Mouse (Mus musculus) MEL (cell line): ENCODE data around the gene Aldh9a1. TPM values are rescaled to one million over a fixed set of nuclear protein-coding genes. Genes with fewer than 3 reads are reported as not detected.
A peak's percentile ranks its signal among the peaks of the same experiment; 100 is the strongest.

Experiments
- DNase-seq: peaks from one replicate; pipeline ENCODE4 v3.0.0; 2011; ENCODE audit warnings: low read depth, low spot score
- H3K27ac ChIP-seq: 2 replicates; pipeline ENCODE4 v1.5.1; 2012; ENCODE audit warnings: low read depth, mild to moderate bottlenecking, control low read depth, low read length, moderate library complexity; ENCODE audit not compliant: control insufficient read depth
- H3K27me3 ChIP-seq, 2 experiments: fragments of 150-350 bp in 1 of 2; sonication (generic) in 1 of 2; 2 replicates each; pipeline ENCODE4 v1.6.1; 2012; ENCODE audit warnings: low read length in 2 of 2, mild to moderate bottlenecking in 2 of 2, improper control_type of control experiment in 1 of 2, moderate library complexity in 1 of 2; ENCODE audit not compliant: insufficient read depth in 2 of 2, control insufficient read depth in 1 of 2
- H3K36me3 ChIP-seq, 2 experiments: 2 replicates each; pipeline ENCODE4 v1.6.1; 2012 to 2014; ENCODE audit warnings: low read length in 2 of 2, improper control_type of control experiment in 1 of 2, inconsistent platforms in 1 of 2, mild to moderate bottlenecking in 1 of 2; ENCODE audit not compliant: insufficient read depth in 2 of 2, control insufficient read depth in 1 of 2
- H3K4me1 ChIP-seq, 2 experiments: fragments of 150-350 bp in 1 of 2; sonication (generic) in 1 of 2; 2 replicates each; pipeline ENCODE4 v1.6.1; 2012; ENCODE audit warnings: low read length in 2 of 2, improper control_type of control experiment in 1 of 2, mild to moderate bottlenecking in 1 of 2; ENCODE audit not compliant: insufficient read depth in 2 of 2, control insufficient read depth in 1 of 2
- H3K4me3 ChIP-seq, 2 experiments: fragments of 150-350 bp in 1 of 2; sonication (generic) in 1 of 2; 2 replicates each; pipeline ENCODE4 v1.5.1; 2012; ENCODE audit warnings: low read depth in 2 of 2, low read length in 2 of 2, mild to moderate bottlenecking in 2 of 2, moderate library complexity in 2 of 2, control low read depth in 1 of 2, improper control_type of control experiment in 1 of 2; ENCODE audit not compliant: control insufficient read depth in 1 of 2, insufficient read depth in 1 of 2
- H3K79me2 ChIP-seq: 2 replicates; pipeline ENCODE4 v1.6.1; 2012; ENCODE audit warnings: mild to moderate bottlenecking, low read length, moderate library complexity; ENCODE audit not compliant: control insufficient read depth, poor library complexity, insufficient read depth
- H3K9ac ChIP-seq: 2 replicates; pipeline ENCODE4 v1.6.1; 2012; ENCODE audit warnings: low read depth, mild to moderate bottlenecking, control low read depth, low read length, moderate library complexity; ENCODE audit not compliant: control insufficient read depth, poor library complexity, severe bottlenecking
- H3K9me3 ChIP-seq: fragments of 150-350 bp; sonication (generic); replicated peaks from 2 replicates; pipeline ENCODE4 v1.6.1; 2012; ENCODE audit warnings: mild to moderate bottlenecking, low read length, improper control_type of control experiment, moderate library complexity; ENCODE audit not compliant: insufficient read depth
- CHD1 ChIP-seq: IDR thresholded peaks from 2 replicates; pipeline ENCODE4 v1.6.1; 2012; ENCODE audit warnings: low read depth, mild to moderate bottlenecking, inconsistent platforms, low read length, improper control_type of control experiment
- CHD2 ChIP-seq: IDR thresholded peaks from 2 replicates; pipeline ENCODE4 v1.6.1; 2011; ENCODE audit warnings: low read length, improper control_type of control experiment
- EP300 ChIP-seq, 2 experiments: IDR thresholded peaks; 2 replicates each; pipeline ENCODE4 v1.6.1; 2011; ENCODE audit warnings: improper control_type of control experiment in 2 of 2, low read length in 2 of 2, low read depth in 1 of 2, mild to moderate bottlenecking in 1 of 2
- HCFC1 ChIP-seq: IDR thresholded peaks from 2 replicates; pipeline ENCODE4 v1.6.1; 2012; ENCODE audit warnings: low read depth, mild to moderate bottlenecking, inconsistent platforms, low read length, improper control_type of control experiment, moderate library complexity
- KAT2A ChIP-seq: conservative IDR thresholded peaks from 2 replicates; pipeline ENCODE4 v1.6.1; 2012; ENCODE audit warnings: low read depth, low read length, improper control_type of control experiment, inconsistent platforms
- MAFK ChIP-seq: IDR thresholded peaks from 2 replicates; pipeline ENCODE4 v1.6.1; 2011; ENCODE audit warnings: low read depth, mild to moderate bottlenecking, low read length, improper control_type of control experiment, borderline replicate concordance
- MAX ChIP-seq: IDR thresholded peaks from 2 replicates; pipeline ENCODE4 v1.6.1; 2011; ENCODE audit warnings: low read length, improper control_type of control experiment
- MAZ ChIP-seq: IDR thresholded peaks from 2 replicates; pipeline ENCODE4 v1.6.1; 2012; ENCODE audit warnings: low read depth, mild to moderate bottlenecking, inconsistent platforms, low read length, improper control_type of control experiment
- MEF2A ChIP-seq: IDR thresholded peaks from 2 replicates; pipeline ENCODE4 v1.6.1; 2014; ENCODE audit warnings: low read depth, mild to moderate bottlenecking, inconsistent platforms, low read length, improper control_type of control experiment; ENCODE audit not compliant: poor library complexity, insufficient replicate concordance, severe bottlenecking; ENCODE audit errors: extremely low read depth
- NELFE ChIP-seq: IDR thresholded peaks from 2 replicates; pipeline ENCODE4 v1.6.1; 2011; ENCODE audit warnings: low read depth, low read length, improper control_type of control experiment
- POLR2AphosphoS2 ChIP-seq: IDR thresholded peaks from 2 replicates; pipeline ENCODE4 v1.6.1; 2011; ENCODE audit warnings: low read length, improper control_type of control experiment
- SIN3A ChIP-seq: IDR thresholded peaks from 2 replicates; pipeline ENCODE4 v1.6.1; 2012; ENCODE audit warnings: low read length, improper control_type of control experiment, inconsistent platforms
- TAL1 ChIP-seq: IDR thresholded peaks from 2 replicates; pipeline ENCODE4 v1.6.1; 2012; ENCODE audit warnings: mild to moderate bottlenecking, inconsistent platforms, low read length, moderate library complexity, mixed read lengths
- TBP ChIP-seq: IDR thresholded peaks from 2 replicates; pipeline ENCODE4 v1.8.0; 2011; ENCODE audit warnings: low read depth, low read length, improper control_type of control experiment
- TCF12 ChIP-seq: IDR thresholded peaks from 2 replicates; pipeline ENCODE4 v1.6.1; 2014; ENCODE audit warnings: low read depth, mild to moderate bottlenecking, inconsistent platforms, low read length, improper control_type of control experiment, moderate library complexity
- USF1 ChIP-seq: IDR thresholded peaks from 2 replicates; pipeline ENCODE4 v1.6.1; 2014; ENCODE audit warnings: low read depth, mild to moderate bottlenecking, inconsistent platforms, low read length, improper control_type of control experiment, moderate library complexity
- USF2 ChIP-seq, 2 experiments: IDR thresholded peaks; 2 replicates each; pipeline ENCODE4 v1.6.1; 2011 to 2012; ENCODE audit warnings: improper control_type of control experiment in 2 of 2, low read length in 2 of 2, borderline replicate concordance in 1 of 2, inconsistent platforms in 1 of 2, low read depth in 1 of 2, mild to moderate bottlenecking in 1 of 2; ENCODE audit not compliant: insufficient read depth in 1 of 2
- ZKSCAN1 ChIP-seq: IDR thresholded peaks from 2 replicates; pipeline ENCODE4 v1.6.1; 2012; ENCODE audit warnings: low read depth, mild to moderate bottlenecking, inconsistent platforms, low read length, improper control_type of control experiment, moderate library complexity
- ZMIZ1 ChIP-seq: IDR thresholded peaks from 2 replicates; pipeline ENCODE4 v1.6.1; 2012; ENCODE audit warnings: low read depth, mild to moderate bottlenecking, inconsistent platforms, low read length, improper control_type of control experiment, moderate library complexity
- ZNF384 ChIP-seq: IDR thresholded peaks from 2 replicates; pipeline ENCODE4 v1.6.1; 2012; ENCODE audit warnings: low read depth, mild to moderate bottlenecking, inconsistent platforms, low read length, improper control_type of control experiment
- polyA plus RNA-seq, 2 experiments: library from polyadenylated mRNA; stranded (reverse) in 1 of 2; unstranded in 1 of 2; fragments of >175 nt in 1 of 2; fragments of >200 nt in 1 of 2; gene quantifications; 2 replicates each; pipeline versions ENCODE4 v1.2.1 to v1.2.4; 2012; ENCODE audit warnings: low replicate concordance in 2 of 2, low read depth in 1 of 2; ENCODE audit not compliant: insufficient read length in 2 of 2, insufficient read depth in 1 of 2, missing spikeins in 1 of 2
- total RNA-seq: library from RNA; depleted of rRNA; stranded (reverse); fragments of 300-350 nt; gene quantifications from 2 replicates; pipeline ENCODE4 v1.2.3, GENCODE M21; 2012

Aldh9a1 gene
- total and polyA plus RNA-seq, 3 experiments, result 14.3 to 78.2 TPM; not detected in 1

GRCm38 (mm10) chr1:167393683-167394492 lies 44.1 kb downstream of the Aldh9a1 start, which contains the start of gene Mgst3 (continued):
- TF ChIP-seq TAL1, result no peak
- TF ChIP-seq CHD2, result no peak
- peak; percentile 61; the same call in 1 of the 2 replicates for TF ChIP-seq POLR2AphosphoS2
- peak; percentile 64 for TF ChIP-seq TCF12
- peak; percentile 70 for TF ChIP-seq KAT2A
- TF ChIP-seq ZKSCAN1, result no peak
- TF ChIP-seq HCFC1, result peak; percentile 89
- no peak for TF ChIP-seq CHD1
- no peak; the same call in 1 of the 2 replicates for TF ChIP-seq ZMIZ1
- no peak for TF ChIP-seq EP300 (IDR thresholded peaks at IDR 0.05; ENCODE audit: low read depth in 1 of 2, low read length in 2 of 2)
- peak; percentile 89; the same call in 1 of the 2 replicates for TF ChIP-seq MAZ
- TF ChIP-seq USF1, result no peak
- TF ChIP-seq MAX, result peak; percentile 63; the same call in 1 of the 2 replicates
- no peak for TF ChIP-seq USF2 (IDR thresholded peaks at IDR 0.05; ENCODE audit: borderline replicate concordance in 1 of 2, insufficient read depth in 1 of 2, low read depth in 1 of 2, low read length in 2 of 2)
- TF ChIP-seq MAFK, result no peak
- TF ChIP-seq NELFE, result peak; percentile 86
- no peak for TF ChIP-seq ZNF384
- no peak for TF ChIP-seq MEF2A
- peak; percentile 90 for TF ChIP-seq SIN3A
- TF ChIP-seq, all 39 proteins: peak for 19

DNA sequence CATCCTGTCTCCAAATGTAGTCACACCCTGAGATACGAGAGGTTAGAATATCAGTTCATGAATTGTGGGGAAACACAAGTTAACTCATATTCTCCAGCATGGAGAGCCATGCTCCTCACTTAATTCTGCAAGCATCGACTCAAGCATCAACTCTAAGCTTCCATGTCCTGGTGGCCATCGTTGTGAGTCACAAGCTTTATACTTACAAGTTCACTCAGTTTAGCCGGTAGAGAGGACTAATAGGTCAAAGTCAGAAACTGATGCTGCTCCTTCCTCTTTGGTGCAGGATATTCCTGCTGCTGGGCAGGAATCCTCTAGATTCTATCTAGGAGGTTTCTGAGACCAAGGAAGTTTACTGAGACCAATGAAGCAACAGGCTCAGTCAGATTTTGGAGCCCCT lies 55.4 kb downstream of the Aldh9a1 start:
- no peaks in the 10 kb centered on the region for H3K79me2 ChIP-seq
- H3K4me1 ChIP-seq, result no peaks in the 10 kb centered on the region
- H3K4me3 ChIP-seq, result no peak overlapping the region
- no peaks in the 10 kb centered on the region for H3K36me3 ChIP-seq
- TF ChIP-seq TBP, result no peak
- no peak for TF ChIP-seq MAFK
- no peak for TF ChIP-seq MAZ
- TF ChIP-seq, all 39 proteins: peak for 0
- H3K27ac ChIP-seq, result no peak overlapping the region
- peaks cover 0 to 3% of the 10 kb centered on the region in 2 experiments; a peak in 3 of 4 replicates for H3K27me3 ChIP-seq
- H3K9ac ChIP-seq, result no peak overlapping the region
- DNase-seq, result no peak
- no peaks in the 10 kb centered on the region for H3K9me3 ChIP-seq
